ENCODE assay signal across 9 mouse cellular contexts in the genomic region with DNA sequence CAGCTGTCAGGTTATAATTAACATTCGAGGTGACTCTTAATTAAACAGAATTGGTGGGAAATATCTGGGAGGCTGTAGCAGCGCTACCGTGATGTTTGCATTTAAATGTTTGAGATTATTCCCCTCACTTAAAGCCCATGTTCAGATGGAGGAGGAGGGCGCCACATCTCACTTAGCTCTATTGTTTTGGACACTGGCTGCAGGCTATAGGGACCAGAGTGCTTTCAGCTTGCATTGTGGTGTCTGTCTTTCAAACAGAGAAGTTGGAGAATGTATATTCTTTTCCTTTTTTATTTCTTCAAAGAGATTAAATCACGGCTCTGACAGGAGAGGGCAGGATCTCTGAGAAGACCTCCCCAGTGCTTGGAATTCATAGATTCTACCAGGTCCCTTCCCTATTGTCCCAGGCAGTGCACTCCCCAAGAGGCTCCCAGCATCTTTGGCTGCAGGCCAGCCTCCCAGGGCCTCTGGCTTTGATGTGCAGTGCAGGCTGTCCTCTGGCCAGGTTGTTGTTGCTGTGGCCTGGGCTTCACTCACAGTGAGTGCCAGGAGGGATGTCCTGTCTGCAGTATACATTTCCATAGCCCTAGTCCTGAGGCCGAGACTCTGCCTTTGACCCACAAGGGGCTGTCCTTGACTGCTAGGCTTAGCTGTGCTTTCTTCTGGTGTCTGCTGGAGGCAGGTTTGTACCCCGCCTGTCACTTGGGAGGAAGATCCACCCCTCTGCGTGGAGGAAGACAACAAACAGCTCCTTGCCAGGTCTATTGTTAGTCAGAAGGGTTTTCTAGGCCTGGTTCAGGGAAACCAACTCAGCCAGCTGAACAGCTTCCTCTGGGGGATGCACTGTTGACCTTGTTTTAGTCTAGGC.
DNase-seq lines count a peak whose midpoint lies in the region; ATAC-seq lines count a peak whose summit lies in the region.
"Had no signal": no experiment of that assay in that cellular context is flagged by ENCODE, and none has a peak within 500 bp of the region (broad histone marks: within the 10 kb centered on the region; RNA-seq: fewer than 3 reads in every experiment).

No protein-coding gene starts in this region.

- H3K36me3 ChIP-seq in hindbrain, embryonic 14.5 days (replicated peaks; ENCODE audit: control insufficient read depth, insufficient read depth): no peaks in the 10 kb centered on the region
- H3K36me3 ChIP-seq in lung, embryonic 16.5 days (ENCODE audit: control insufficient read depth, insufficient read depth, low read length): no peaks in the 10 kb centered on the region
- H3K36me3 ChIP-seq: limb, embryonic 12.5 days had no signal

- no peak overlapping the region for H3K9ac ChIP-seq in hindbrain, embryonic 14.5 days
- H3K9ac ChIP-seq in lung, embryonic 16.5 days (ENCODE audit: low read length): no peak overlapping the region
- H3K9ac ChIP-seq: limb, embryonic 12.5 days had no signal

- ATAC-seq in hindbrain, embryonic 14.5 days (ENCODE audit: low FRiP score): peak; percentile 84
- ATAC-seq in lung, embryonic 16.5 days (ENCODE audit: low read depth): peak; percentile 90
- no peak for ATAC-seq in megakaryocyte progenitor cell, adult 5-6 weeks (replicated peaks; ENCODE audit: poor library complexity)

- H3K4me1 ChIP-seq in hindbrain, embryonic 14.5 days (replicated peaks; ENCODE audit: control insufficient read depth, insufficient read depth, low read length): peaks cover 26% of the 10 kb centered on the region
- H3K4me1 ChIP-seq in lung, embryonic 16.5 days (replicated peaks; ENCODE audit: control insufficient read depth, insufficient read depth, low read length): peaks cover 20% of the 10 kb centered on the region

- 20% methylated on average over 8 of the region's 8 CpGs for WGBS in hindbrain, embryonic 14.5 days
- WGBS in lung, embryonic 16.5 days: 42% methylated on average over 8 of the region's 8 CpGs

- 0 out of 2 replicates have a peak overlapping the region, but pooled peaks have one; percentile 4 for H3K27ac ChIP-seq in hindbrain, embryonic 14.5 days
- peak overlapping the region; percentile 43; the same call in 1 of the 2 replicates for H3K27ac ChIP-seq in lung, embryonic 16.5 days (ENCODE audit: low read length)
- H3K27ac ChIP-seq: limb, embryonic 12.5 days had no signal

- H3K27me3 ChIP-seq in hindbrain, embryonic 14.5 days (ENCODE audit: control insufficient read depth, insufficient read depth, low read length): no peaks in the 10 kb centered on the region
- no peaks in the 10 kb centered on the region for H3K27me3 ChIP-seq in lung, embryonic 16.5 days (ENCODE audit: control insufficient read depth, insufficient read depth, low read depth, low read length)

- DNase-seq in right cerebral cortex, postnatal 4 days: peak; percentile 46
- DNase-seq in right cerebral cortex, postnatal 25 days: no peak
- peak; percentile 76 for DNase-seq in cerebellum, adult 8-10 months
- DNase-seq in gastrocnemius, adult 8-10 months (ENCODE audit: low spot score in 2 of 2): peak; percentile 62 to 68
- DNase-seq in hindbrain, embryonic 14.5 days (ENCODE audit: low spot score): no peak
- peak; percentile 58 for DNase-seq in ovary, postnatal 14 days (ENCODE audit: low spot score)

- H3K4me3 ChIP-seq in hindbrain, embryonic 14.5 days (replicated peaks; ENCODE audit: low read length): no peak overlapping the region
- no peak overlapping the region for H3K4me3 ChIP-seq in lung, embryonic 16.5 days (ENCODE audit: low read length)
- H3K4me3 ChIP-seq: limb, embryonic 12.5 days had no signal

- no peaks in the 10 kb centered on the region for H3K9me3 ChIP-seq in hindbrain, embryonic 14.5 days (ENCODE audit: control insufficient read depth, low read length)
- no peaks in the 10 kb centered on the region for H3K9me3 ChIP-seq in lung, embryonic 16.5 days (ENCODE audit: control insufficient read depth, low read length)
- H3K9me3 ChIP-seq: limb, embryonic 12.5 days had no signal

- no peak overlapping the region for H3K4me2 ChIP-seq in hindbrain, embryonic 14.5 days (replicated peaks)
- H3K4me2 ChIP-seq in lung, embryonic 16.5 days (ENCODE audit: low read depth, low read length): no peak overlapping the region
- H3K4me2 ChIP-seq: limb, embryonic 12.5 days had no signal

Comparison
In these comparisons a context has a peak if more than half of its experiments do, and no peak if none do; other contexts are left out.
1. DNase-seq: peak in right cerebral cortex, postnatal 4 days (single experiment), cerebellum, adult 8-10 months (single experiment), gastrocnemius, adult 8-10 months (2 of 2) and ovary, postnatal 14 days (single experiment); none in right cerebral cortex, postnatal 25 days (single experiment) and hindbrain, embryonic 14.5 days (single experiment).